Mouse (Mus musculus): Measurements from ENCODE around the gene Pax4. TPM values are rescaled to one million over a fixed set of nuclear protein-coding genes. Genes with fewer than 3 reads are reported as not detected.

The Pax4 gene
- polyA plus RNA-seq, 1 experiment = not detected

GRCm38 (mm10) chr6:28447937-28448336 is 1.2 kb downstream of the Pax4 start:
- no peak for DNase-seq (ENCODE audit: low read depth)

GRCm38 (mm10) chr6:28431538-28431855 is 17.7 kb downstream of the Pax4 start:
- no peak for DNase-seq (ENCODE audit: low read depth)

- no peak for DNase-seq (ENCODE audit: low read depth)
Observed at GRCm38 (mm10) chr6:28430795-28431537, 18.2 kb downstream of the Pax4 start.

- DNase-seq (ENCODE audit: low read depth) = no peak
Observed at GRCm38 (mm10) chr6:28429870-28430269, 19.3 kb downstream of the Pax4 start.

- no peak for DNase-seq (ENCODE audit: low read depth)
Observed at GRCm38 (mm10) chr6:28428290-28428689, 20.9 kb downstream of the Pax4 start, which contains the start of gene Gcc1. Gcc1 (minus strand) TSS chr6:28428390.

- no peak for DNase-seq (ENCODE audit: low read depth)
Observed at GRCm38 (mm10) chr6:28427096-28427839, 21.9 kb downstream of the Pax4 start, which contains the start of gene Fscn3. Fscn3 (plus strand) TSS chr6:28427789.

GRCm38 (mm10) chr6:28425019-28425418 is 24.1 kb downstream of the Pax4 start:
- no peak for DNase-seq (ENCODE audit: low read depth)

- no peak for DNase-seq (ENCODE audit: low read depth)
Observed at GRCm38 (mm10) chr6:28423767-28424695, 25.1 kb downstream of the Pax4 start.

- DNase-seq (ENCODE audit: low read depth) = no peak
Observed at GRCm38 (mm10) chr6:28423313-28423712, 25.8 kb downstream of the Pax4 start, which contains the start of gene Arf5. Arf5 (plus strand) TSS chr6:28423560.

GRCm38 (mm10) chr6:28422651-28423290 is 26.4 kb downstream of the Pax4 start:
- DNase-seq (ENCODE audit: low read depth) = no peak

- DNase-seq (ENCODE audit: low read depth) = peak; percentile 92
Observed at GRCm38 (mm10) chr6:28421469-28422000, 27.6 kb downstream of the Pax4 start.

- DNase-seq (ENCODE audit: low read depth) = no peak
Observed at GRCm38 (mm10) chr6:28420865-28421264, 28.3 kb downstream of the Pax4 start.

GRCm38 (mm10) chr6:28420361-28420760 is 28.8 kb downstream of the Pax4 start:
- DNase-seq (ENCODE audit: low read depth) = no peak

GRCm38 (mm10) chr6:28419673-28420072 is 29.5 kb downstream of the Pax4 start:
- no peak for DNase-seq (ENCODE audit: low read depth)

GRCm38 (mm10) chr6:28418449-28418848 is 30.7 kb downstream of the Pax4 start:
- DNase-seq (ENCODE audit: low read depth) = no peak

GRCm38 (mm10) chr6:28416981-28417380 is 32.2 kb downstream of the Pax4 start:
- no peak for DNase-seq (ENCODE audit: low read depth)

GRCm38 (mm10) chr6:28411236-28411635 is 37.9 kb downstream of the Pax4 start:
- DNase-seq (ENCODE audit: low read depth) = no peak

GRCm38 (mm10) chr6:28410053-28410452 is 39.1 kb downstream of the Pax4 start:
- DNase-seq (ENCODE audit: low read depth) = no peak

- DNase-seq (ENCODE audit: low read depth) = no peak
Observed at GRCm38 (mm10) chr6:28399791-28400190, 49.4 kb downstream of the Pax4 start.

GRCm38 (mm10) chr6:28398726-28399125 is 50.4 kb downstream of the Pax4 start:
- no peak for DNase-seq (ENCODE audit: low read depth)

GRCm38 (mm10) chr6:28397681-28398203 is 51.4 kb downstream of the Pax4 start, which contains the start of gene Zfp800:
Zfp800 (minus strand) TSS chr6:28398005.
- DNase-seq (ENCODE audit: low read depth) = no peak

Measured in gonadal fat pad, adult 2 months (tissue).